ENCODE assay signal across 8 mouse cellular contexts in genomic region chrX:142966008-142966966, GRCm38 (mm10). TPM values are rescaled to one million over a fixed set of nuclear protein-coding genes. Genes with fewer than 3 reads are reported as not detected.
DNase-seq lines count a peak whose midpoint lies in the region; ATAC-seq and TF ChIP-seq lines count a peak whose summit lies in the region.

TSS of gene Ammecr1 (minus strand) at chrX:142966728.

- no peak for TF ChIP-seq CTCF in gastrocnemius, adult 2 months (IDR thresholded peaks at IDR 0.05)
- no peak for TF ChIP-seq CTCF in hindbrain, postnatal 0 days (IDR thresholded peaks at IDR 0.05; ENCODE audit: low read depth)

- peak within 1 kb of the TSS; percentile 86 for H3K4me3 ChIP-seq in gastrocnemius, adult 2 months
- peak within 1 kb of the TSS; percentile 63 for H3K4me3 ChIP-seq in hindbrain, postnatal 0 days (ENCODE audit: low read length)

- H3K36me3 ChIP-seq in hindbrain, postnatal 0 days (ENCODE audit: insufficient read depth, low read length): no peaks in the 10 kb centered on the region

- H3K27ac ChIP-seq in gastrocnemius, adult 2 months: peak within 1 kb of the TSS; percentile 90
- H3K27ac ChIP-seq in hindbrain, postnatal 0 days: peak within 1 kb of the TSS; percentile 80

- intact Hi-C loops in gastrocnemius, adult 2 months (cut with DNase I): loop anchor here (5.0 kb wide), 1 partner anchor 81 kb away; no protein-coding TSS in a partner anchor
- intact Hi-C loops in left cerebral cortex, postnatal 10 days (cut with DNase I): loop anchor here (10.0 kb wide), 1 partner anchor 141 kb away; no protein-coding TSS in a partner anchor

- H3K27me3 ChIP-seq in hindbrain, postnatal 0 days (ENCODE audit: insufficient read depth, low read length): no peaks in the 10 kb centered on the region

- 31% methylated on average over 79 of the region's 112 CpGs for WGBS in hindbrain, postnatal 0 days

- H3K9me3 ChIP-seq in hindbrain, postnatal 0 days (ENCODE audit: low read length): no peaks in the 10 kb centered on the region

- DNase-seq in adipocyte (ENCODE audit: low spot score): peak; percentile 67
- peak; percentile 86 for DNase-seq in gastrocnemius, adult 2 months
- peak; percentile 89 for DNase-seq in hindbrain, postnatal 0 days (ENCODE audit: low spot score)
- peak; percentile 26 to 86 for DNase-seq in left cerebral cortex, postnatal 10 days (ENCODE audit: extremely low spot score in 1 of 2, low spot score in 2 of 2)
- peak; percentile 58 for DNase-seq in right cerebral cortex, postnatal 14 days
- peak; percentile 43 to 62 for DNase-seq in urinary bladder, postnatal 36 days (ENCODE audit: low spot score in 2 of 2)

- H3K4me2 ChIP-seq in hindbrain, postnatal 0 days (ENCODE audit: low read depth, low read length): peak within 1 kb of the TSS; percentile 64

- H3K9ac ChIP-seq in hindbrain, postnatal 0 days (replicated peaks; ENCODE audit: low read length): peak within 1 kb of the TSS; percentile 69

- peak; percentile 93 for ATAC-seq in common myeloid progenitor, adult 5-6 weeks (replicated peaks; ENCODE audit: low read depth, poor library complexity, severe bottlenecking)
- peak; percentile 96 for ATAC-seq in hindbrain, postnatal 0 days
- peak; percentile 89 for ATAC-seq in megakaryocyte progenitor cell, adult 5-6 weeks (replicated peaks; ENCODE audit: poor library complexity)

- H3K4me1 ChIP-seq in hindbrain, postnatal 0 days (ENCODE audit: insufficient read depth, low read length): no peaks in the 10 kb centered on the region

RNA-seq across cellular contexts. Expression of gene Ammecr1, which starts in this region (rescaled TPM):
- 18.7 and 24.7 TPM in 2 replicates for total RNA-seq in common myeloid progenitor, adult 5-6 weeks (2017)
- 1 to 10 TPM; 3.6 to 5.3 TPM for total RNA-seq in gastrocnemius, adult 2 months (2021)
- total RNA-seq in hindbrain, postnatal 0 days (2014; rRNA removed): 2.2 and 3.8 TPM in 2 replicates
- 2.9 TPM in 2 replicates for polyA plus RNA-seq in hindbrain, postnatal 0 days (2015; fragmentation: Nextera tagmentation; extraction: Ambion mirVana)
- 1 to 10 TPM; 4.5 to 4.6 TPM for total RNA-seq in left cerebral cortex, postnatal 10 days (2021)
- total RNA-seq in megakaryocyte progenitor cell, adult 5-6 weeks (2015): 26.4 and 28.5 TPM in 2 replicates
- 11.1 and 13.1 TPM in 2 replicates for total RNA-seq in megakaryocyte progenitor cell, adult 5-6 weeks (2017)

Comparison
In these comparisons a context has a peak if more than half of its experiments do, and no peak if none do; other contexts are left out.
1. Peak in every context shown above with its lines: DNase-seq, ATAC-seq, H3K4me3 ChIP-seq and H3K27ac ChIP-seq.